Mouse (Mus musculus): ENCODE results near the gene Gm36210.

DNA sequence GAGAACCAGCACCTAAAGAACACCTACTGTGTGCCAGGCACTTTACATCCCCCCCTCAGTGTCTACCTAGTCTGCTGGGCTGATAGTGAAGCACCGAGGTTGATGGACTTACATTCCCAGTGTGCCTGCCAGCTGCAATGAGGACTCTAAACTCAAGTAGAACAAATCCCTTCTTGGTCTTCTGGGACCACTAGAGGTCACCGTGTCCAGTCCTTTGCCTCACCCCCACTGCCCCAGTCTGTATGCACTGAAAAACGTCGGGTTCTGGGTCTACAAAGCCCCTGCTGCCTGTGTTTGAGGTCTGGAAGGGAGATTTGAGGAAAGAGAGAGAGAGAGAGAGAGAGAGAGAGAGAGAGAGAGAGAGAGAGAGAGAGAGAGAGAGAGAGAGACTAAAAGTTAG lies 18.2 kb upstream of the Gm36210 start:
- TF ChIP-seq POLR2A (IDR thresholded peaks at IDR 0.05; ENCODE audit: insufficient read depth, low read depth, low read length) (no peak), CTCF (IDR thresholded peaks at IDR 0.05; ENCODE audit: insufficient read depth, low read depth, low read length) (no peak)
